Mouse (Mus musculus) lung, postnatal 0 days (tissue): ENCODE data around the gene Syn1. TPM values are rescaled to one million over a fixed set of nuclear protein-coding genes. Genes with fewer than 3 reads are reported as not detected.

ENCODE experiments used
- ATAC-seq: fragments of 200-750 bp; cut with Nextera tagmentation; 2 replicates; pipeline ENCODE4 v1.8.0; 2017; ENCODE audit warnings: moderate library complexity
- DNase-seq: peaks from one replicate; pipeline ENCODE4 v3.0.0-alpha.2; 2016; ENCODE audit warnings: low spot score
- H3K27ac ChIP-seq: fragments of 300-500 bp; sonication (generic); 2 replicates; pipeline ENCODE4 v1.5.1; 2014; ENCODE audit warnings: antibody characterized with exemption, mild to moderate bottlenecking, low read length, mixed read lengths
- H3K27me3 ChIP-seq: fragments of 300-500 bp; sonication (generic); replicated peaks from 2 replicates; pipeline ENCODE4 v1.6.1; 2014; ENCODE audit warnings: low read length, mixed read lengths; ENCODE audit not compliant: insufficient read depth
- H3K36me3 ChIP-seq: fragments of 300-500 bp; sonication (generic); 2 replicates; pipeline ENCODE4 v1.6.1; 2014; ENCODE audit warnings: low read length, mixed read lengths; ENCODE audit not compliant: insufficient read depth
- H3K4me1 ChIP-seq: fragments of 300-500 bp; sonication (generic); 2 replicates; pipeline ENCODE4 v1.6.1; 2014; ENCODE audit warnings: antibody characterized with exemption, low read depth, low read length, mixed read lengths; ENCODE audit not compliant: insufficient read depth
- H3K4me2 ChIP-seq: fragments of 300-500 bp; sonication (generic); replicated peaks from 2 replicates; pipeline ENCODE4 v1.6.1; 2014; ENCODE audit warnings: low read depth, mild to moderate bottlenecking, low read length, moderate library complexity, mixed read lengths
- H3K4me3 ChIP-seq: fragments of 300-500 bp; sonication (generic); 2 replicates; pipeline ENCODE4 v1.5.1; 2014; ENCODE audit warnings: low read depth, low read length
- H3K9ac ChIP-seq: fragments of 300-500 bp; sonication (generic); replicated peaks from 2 replicates; pipeline ENCODE4 v1.6.1; 2014; ENCODE audit warnings: low read depth, mild to moderate bottlenecking
- H3K9me3 ChIP-seq: fragments of 300-500 bp; sonication (generic); 2 replicates; pipeline ENCODE4 v1.6.1; 2016; ENCODE audit warnings: low read length, mixed read lengths
- CTCF ChIP-seq: IDR thresholded peaks from 2 replicates; pipeline ENCODE4 v1.5.1; 2016; ENCODE audit warnings: antibody characterized with exemption, mild to moderate bottlenecking
- EP300 ChIP-seq: IDR thresholded peaks from 2 replicates; pipeline ENCODE4 v1.6.1; 2016; ENCODE audit warnings: antibody characterized with exemption, mild to moderate bottlenecking, control low read depth
- WGBS: fragments of 180-500 bp; shearing (Covaris S2); extraction: QIAGEN DNeasy Blood & Tissue Kit; methylation state at CpG from one replicate; pipeline ENCODE4 v1.1.7; 2014; 5-methylcytosine and 5-hydroxymethylcytosine counted together
- polyA plus RNA-seq: library from polyadenylated mRNA; unstranded; fragments of >200 nt; fragmentation: Nextera tagmentation; extraction: Ambion mirVana; gene quantifications from 2 replicates; pipeline ENCODE4 v1.2.1, GENCODE M21; 2015

Syn1 gene
- polyA plus RNA-seq, 1 experiment from 2014 or later: not detected

GRCm38 (mm10) chrX:20929859-20930258 is 9.1 kb upstream of the Syn1 start:
- TF ChIP-seq EP300 (no peak), CTCF (no peak)
- no peak for DNase-seq
- H3K4me1 ChIP-seq: no peaks in the 10 kb centered on the region
- H3K4me3 ChIP-seq: no peak overlapping the region
- no peak overlapping the region for H3K4me2 ChIP-seq
- no peak overlapping the region for H3K9ac ChIP-seq
- H3K36me3 ChIP-seq: no peaks in the 10 kb centered on the region
- WGBS: 48% methylated on average over 1 of the region's 1 CpGs
- H3K27me3 ChIP-seq: no peaks in the 10 kb centered on the region
- ATAC-seq: no peak
- H3K9me3 ChIP-seq: no peaks in the 10 kb centered on the region
- H3K27ac ChIP-seq: no peak overlapping the region

DNA sequence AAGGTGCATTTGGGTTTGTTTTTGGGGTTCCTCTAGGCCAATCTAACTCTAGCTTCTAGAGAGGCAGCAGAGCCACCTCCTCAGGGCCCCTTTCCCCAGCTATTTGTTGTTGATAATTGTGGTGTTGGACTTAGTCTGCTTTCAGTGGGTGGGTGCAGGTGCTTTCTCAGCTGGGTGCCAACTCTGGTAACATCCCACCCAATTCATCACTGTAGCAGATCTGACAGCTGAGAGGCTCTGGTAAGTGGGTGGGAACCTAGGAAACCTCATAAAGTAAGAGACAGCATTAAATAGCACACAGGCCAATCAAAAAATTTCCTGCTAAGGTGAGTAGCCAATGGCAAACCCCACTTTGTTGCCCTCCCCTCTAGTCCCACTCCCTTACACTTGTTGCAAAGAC is 4.2 kb upstream of the Syn1 start:
- Histone ChIP-seq H3K27ac (no peak overlapping the region), H3K9me3 (no peaks in the 10 kb centered on the region), H3K4me1 (no peaks in the 10 kb centered on the region), H3K27me3 (no peaks in the 10 kb centered on the region; the same call in 1 of the 2 replicates), H3K9ac (no peak overlapping the region), H3K4me3 (no peak overlapping the region), H3K36me3 (no peaks in the 10 kb centered on the region), H3K4me2 (no peak overlapping the region)
- TF ChIP-seq EP300 (no peak), CTCF (no peak)
- ATAC-seq: no peak
- DNase-seq: no peak

DNA sequence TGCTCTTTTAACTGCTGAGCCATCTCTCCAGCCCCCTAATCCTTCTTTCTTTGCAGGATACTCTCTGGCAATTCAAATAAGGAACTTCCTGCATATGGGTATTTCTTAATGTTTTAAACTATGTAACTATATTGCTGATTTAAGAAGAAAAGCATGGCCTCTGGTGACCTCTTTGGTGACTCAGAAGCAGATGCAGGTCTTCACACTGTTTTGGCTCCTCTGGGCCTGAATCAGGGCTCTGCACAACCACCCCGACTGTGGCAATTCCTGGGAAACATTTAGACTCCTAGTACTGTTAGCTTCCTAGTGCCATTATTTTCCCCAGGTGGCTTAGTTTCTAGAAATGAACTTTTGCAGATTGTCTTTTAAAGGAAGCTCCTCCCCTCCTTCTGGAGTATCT is 2.7 kb upstream of the Syn1 start:
- no peak for DNase-seq
- Histone ChIP-seq H3K9me3 (no peaks in the 10 kb centered on the region), H3K4me2 (no peak overlapping the region), H3K27me3 (no peaks in the 10 kb centered on the region; the same call in 1 of the 2 replicates), H3K36me3 (no peaks in the 10 kb centered on the region), H3K4me1 (no peaks in the 10 kb centered on the region), H3K4me3 (no peak overlapping the region), H3K9ac (no peak overlapping the region), H3K27ac (no peak overlapping the region)
- no peak for ATAC-seq
- TF ChIP-seq CTCF (no peak), EP300 (no peak)
- 72% methylated on average over 1 of the region's 1 CpGs for WGBS

GRCm38 (mm10) chrX:20921366-20921765 is 562 bp upstream of the Syn1 start:
- DNase-seq: no peak
- Histone ChIP-seq H3K36me3 (no peaks in the 10 kb centered on the region), H3K4me2 (peak overlapping the region; percentile 67), H3K4me3 (no peak overlapping the region), H3K9me3 (no peaks in the 10 kb centered on the region), H3K27ac (no peak overlapping the region), H3K9ac (no peak overlapping the region), H3K4me1 (no peaks in the 10 kb centered on the region), H3K27me3 (no peaks in the 10 kb centered on the region; the same call in 1 of the 2 replicates)
- ATAC-seq: no peak
- TF ChIP-seq CTCF: no peak
- TF ChIP-seq EP300: no peak
- WGBS: 31% methylated on average over 5 of the region's 5 CpGs

DNA sequence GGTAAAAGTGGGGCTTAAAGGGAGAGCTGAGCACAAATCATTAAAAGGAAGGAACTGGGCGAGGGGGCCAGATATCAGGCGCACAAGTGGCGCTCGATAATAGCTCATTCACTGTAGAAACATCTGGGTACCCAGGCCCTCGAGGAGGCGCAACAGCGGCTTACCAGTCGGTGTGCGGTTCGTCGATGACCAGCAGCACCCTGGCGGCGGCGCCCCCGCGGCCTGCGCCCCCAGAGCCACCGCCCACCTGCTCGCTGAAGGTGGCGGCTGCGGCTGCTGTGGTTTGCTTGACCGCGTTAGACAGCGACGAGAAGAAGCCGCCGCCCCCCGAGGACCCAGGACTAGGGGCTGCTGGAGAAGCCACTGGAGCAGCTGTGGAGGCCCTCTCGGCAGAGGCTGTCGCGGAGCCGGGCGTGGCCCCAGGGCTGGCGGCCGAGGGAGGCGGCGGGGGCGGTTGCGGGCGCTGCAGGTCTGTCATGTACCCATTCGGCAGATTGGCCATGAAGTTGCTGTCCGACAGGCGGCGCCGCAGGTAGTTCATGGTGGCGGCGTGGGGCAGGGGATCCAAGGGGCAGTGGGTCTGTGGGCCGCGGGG is 458 bp downstream of the Syn1 start:
- TF ChIP-seq CTCF: peak; percentile 33
- TF ChIP-seq EP300: no peak
- WGBS: 5% methylated on average over 36 of the region's 49 CpGs
- Histone ChIP-seq H3K4me3 (peak overlapping the region; percentile 34), H3K9me3 (no peaks in the 10 kb centered on the region), H3K36me3 (no peaks in the 10 kb centered on the region), H3K9ac (no peak overlapping the region), H3K4me1 (no peaks in the 10 kb centered on the region), H3K27me3 (no peaks in the 10 kb centered on the region; the same call in 1 of the 2 replicates), H3K27ac (no peak overlapping the region), H3K4me2 (peak overlapping the region; percentile 67)
- DNase-seq (no peak), ATAC-seq (peak; percentile 40)

DNA sequence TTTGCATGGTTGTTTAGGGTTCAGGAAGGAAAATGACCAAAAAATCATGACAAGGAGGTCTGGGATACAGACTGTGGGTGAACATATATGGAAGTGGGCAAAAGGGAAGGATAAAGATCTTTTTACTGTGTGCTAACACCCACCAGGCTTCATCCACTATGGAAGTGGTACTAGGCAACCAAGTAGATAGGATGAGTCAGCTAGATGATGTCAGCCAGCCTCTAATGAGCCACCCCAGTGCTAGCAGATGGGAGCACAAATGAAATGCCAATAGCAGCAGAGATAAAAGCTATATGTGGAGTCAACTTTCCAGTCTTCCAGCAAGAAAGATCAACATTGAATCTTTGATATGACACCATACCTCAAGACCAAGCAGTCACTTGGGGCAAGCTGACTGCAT is 5.7 kb downstream of the Syn1 start:
- Histone ChIP-seq H3K4me3 (no peak overlapping the region), H3K4me2 (no peak overlapping the region), H3K27ac (no peak overlapping the region), H3K9me3 (no peaks in the 10 kb centered on the region), H3K36me3 (no peaks in the 10 kb centered on the region), H3K27me3 (no peaks in the 10 kb centered on the region; the same call in 1 of the 2 replicates), H3K4me1 (no peaks in the 10 kb centered on the region), H3K9ac (no peak overlapping the region)
- TF ChIP-seq EP300: no peak
- TF ChIP-seq CTCF: no peak
- ATAC-seq (no peak), DNase-seq (no peak)

- no peak overlapping the region for H3K9ac ChIP-seq
- H3K27ac ChIP-seq: no peak overlapping the region
- 73% methylated on average over 6 of the region's 6 CpGs for WGBS
- no peaks in the 10 kb centered on the region for H3K36me3 ChIP-seq
- DNase-seq (no peak), ATAC-seq (no peak)
- H3K9me3 ChIP-seq: no peaks in the 10 kb centered on the region
- H3K27me3 ChIP-seq: no peaks in the 10 kb centered on the region
- no peak overlapping the region for H3K4me2 ChIP-seq
- no peak for TF ChIP-seq EP300
- no peak overlapping the region for H3K4me3 ChIP-seq
- no peaks in the 10 kb centered on the region for H3K4me1 ChIP-seq
Observed at GRCm38 (mm10) chrX:20913726-20914125, 7.1 kb downstream of the Syn1 start.
